Mouse (Mus musculus) fibroblast of lung, adult 2 months (primary cell): ENCODE measurements around the gene Pgghg.

Experiments
- DNase-seq: peaks from one replicate; pipeline ENCODE4 v3.0.0-alpha.2; 2011; ENCODE audit warnings: low read depth

Pgghg gene

GRCm38 (mm10) chr7:140923070-140923775 is 18.0 kb upstream of the Pgghg start:
- no peak for DNase-seq

- DNase-seq = no peak
Measured at GRCm38 (mm10) chr7:140927181-140927580, 14.0 kb upstream of the Pgghg start.

DNA sequence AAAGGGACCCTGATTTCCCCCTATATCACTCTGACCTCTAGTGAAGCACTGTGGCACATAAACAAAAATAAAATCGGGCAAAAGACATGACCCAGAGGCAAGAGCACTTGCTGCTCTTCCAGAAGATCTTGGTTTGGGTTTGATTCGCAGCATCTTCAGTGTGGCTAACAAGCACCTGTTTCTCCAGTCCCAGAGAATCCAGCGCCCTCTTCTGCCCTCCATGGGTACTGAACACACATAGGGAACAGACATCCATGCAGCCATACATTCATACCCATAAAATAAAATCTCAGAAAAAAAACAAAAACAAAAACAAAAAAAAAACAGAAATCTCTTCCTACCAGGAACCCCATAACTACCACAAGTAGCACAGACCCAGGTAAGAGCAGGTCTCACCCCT is 2.8 kb upstream of the Pgghg start:
- no peak for DNase-seq

- DNase-seq = no peak
Measured at GRCm38 (mm10) chr7:140938896-140939295, 2.3 kb upstream of the Pgghg start.

DNA sequence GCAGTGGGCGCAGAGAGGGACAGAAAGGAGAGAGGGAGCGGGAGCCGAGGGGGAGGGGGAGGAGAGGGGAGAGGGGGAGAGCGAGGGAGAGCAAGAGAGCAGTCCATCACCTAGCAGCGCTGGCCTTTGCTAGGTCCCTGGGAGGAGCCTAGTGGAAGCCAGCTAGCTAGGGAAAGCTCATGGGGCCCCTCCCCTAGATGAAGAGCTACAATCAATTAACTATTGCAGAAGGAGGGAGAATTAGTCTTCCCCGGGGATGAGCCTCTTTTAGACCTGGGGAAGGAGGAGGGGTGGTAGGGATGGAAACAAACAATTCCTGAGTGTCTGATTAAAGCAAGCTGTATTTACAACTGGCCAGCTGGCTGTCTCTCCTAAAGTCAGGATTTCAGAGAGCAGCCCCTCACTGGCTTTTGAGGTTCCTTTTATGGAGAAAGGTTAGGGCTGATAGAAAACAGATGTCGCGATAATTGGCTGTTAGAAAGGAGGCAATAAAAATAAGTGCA is 1.5 kb upstream of the Pgghg start:
- no peak for DNase-seq

DNA sequence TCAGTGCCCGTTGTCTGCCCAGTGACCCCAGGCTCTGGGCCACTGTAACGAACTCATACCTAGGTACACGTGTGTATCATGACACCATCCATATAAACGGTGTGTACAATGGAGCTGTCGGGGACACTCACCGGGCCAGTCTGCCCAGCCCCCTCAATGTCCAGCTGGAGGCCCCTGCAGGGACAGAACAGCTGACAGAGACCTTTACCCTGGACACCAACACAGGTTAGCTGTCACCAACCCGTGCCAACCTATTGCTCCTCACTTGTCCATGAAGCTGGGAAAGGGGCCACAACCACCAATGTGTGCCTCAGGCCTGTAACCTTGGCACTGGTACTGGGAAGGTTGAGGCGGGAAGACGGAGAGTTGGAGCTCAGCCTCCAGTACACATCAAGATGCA is 1.1 kb downstream of the Pgghg start:
- no peak for DNase-seq

- no peak for DNase-seq
Measured at GRCm38 (mm10) chr7:140942811-140943210, 1.6 kb downstream of the Pgghg start.

DNA sequence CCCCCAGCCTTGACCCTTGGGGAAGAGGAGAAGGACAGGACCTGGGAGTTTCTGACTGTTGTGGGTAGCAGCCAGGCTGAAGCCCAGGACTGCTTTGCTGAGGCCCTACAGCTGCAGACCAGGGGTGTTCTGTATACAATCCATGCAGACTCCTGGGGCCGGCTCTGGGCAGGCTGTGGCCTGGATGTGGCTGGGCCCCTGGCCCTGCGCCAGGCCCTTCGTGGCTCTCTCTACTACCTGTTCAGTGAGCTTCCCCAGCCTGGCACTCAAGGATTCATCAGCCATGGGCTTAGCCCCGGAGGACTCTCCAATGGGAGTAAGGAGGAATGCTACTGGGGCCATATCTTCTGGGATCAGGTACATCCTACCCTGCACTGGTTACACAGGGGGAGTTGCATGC is 2.2 kb downstream of the Pgghg start:
- no peak for DNase-seq

- no peak for DNase-seq
Measured at GRCm38 (mm10) chr7:140944236-140944635, 3.0 kb downstream of the Pgghg start.

DNA sequence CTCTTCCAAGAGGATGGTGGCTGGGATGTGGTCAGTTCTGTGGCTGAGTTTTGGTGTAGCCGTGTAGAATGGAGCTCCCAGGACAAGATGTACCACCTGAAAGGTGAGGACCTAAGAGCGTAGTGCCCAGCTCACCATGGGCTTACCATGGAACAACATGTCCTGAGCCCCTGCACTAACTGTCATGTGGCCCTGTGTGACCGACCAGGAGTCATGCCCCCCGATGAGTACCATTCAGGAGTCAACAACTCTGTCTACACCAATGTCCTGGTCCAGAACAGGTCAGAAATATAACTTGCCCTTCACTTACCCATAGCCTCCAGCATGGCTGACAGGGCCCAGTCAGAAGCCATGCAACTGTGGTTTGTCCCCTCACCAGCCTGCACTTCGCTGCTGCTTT is 4.1 kb downstream of the Pgghg start:
- no peak for DNase-seq

DNA sequence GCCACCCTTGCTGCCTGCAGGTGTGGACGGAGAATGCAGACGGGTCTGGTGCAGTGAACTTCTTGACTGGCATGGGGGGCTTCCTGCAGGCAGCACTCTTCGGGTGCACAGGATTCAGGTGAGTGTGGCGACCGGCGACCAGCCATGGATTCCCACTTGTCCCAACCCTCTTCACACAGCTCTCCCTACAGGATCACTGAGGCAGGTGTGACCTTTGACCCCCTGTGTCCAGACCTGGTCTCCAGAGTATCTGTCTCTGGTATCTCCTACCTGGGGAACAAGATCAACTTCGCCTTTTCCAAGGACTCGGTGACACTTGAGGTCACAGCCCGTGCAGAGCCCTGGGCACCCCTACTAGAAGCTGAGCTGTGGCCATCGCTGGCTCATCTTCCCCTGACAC is 5.1 kb downstream of the Pgghg start:
- no peak for DNase-seq

- DNase-seq = no peak
Measured at GRCm38 (mm10) chr7:140946980-140947379, 5.8 kb downstream of the Pgghg start.

DNA sequence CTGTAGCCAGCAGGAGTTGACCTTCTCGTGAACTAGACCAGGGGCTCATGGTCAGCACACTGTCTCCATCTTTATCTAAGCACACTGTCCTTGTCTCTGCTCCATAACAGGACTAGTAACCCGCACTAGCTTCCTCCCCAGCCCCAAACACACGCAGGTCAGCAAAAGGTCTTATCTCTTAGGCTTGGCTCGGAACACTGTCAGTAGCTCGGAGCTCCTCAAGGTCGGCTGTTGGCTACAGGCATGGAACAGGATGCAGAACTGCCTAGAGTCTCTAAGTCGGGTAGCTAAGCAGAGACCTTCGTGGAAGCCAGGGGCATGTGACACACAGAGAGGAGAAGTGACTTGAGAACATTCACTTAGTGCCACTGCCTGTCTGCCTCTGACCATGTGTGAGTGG is 7.0 kb downstream of the Pgghg start:
- DNase-seq = no peak

GRCm38 (mm10) chr7:140949255-140949654 is 8.1 kb downstream of the Pgghg start:
- DNase-seq = no peak

GRCm38 (mm10) chr7:140949824-140950530 is 8.8 kb downstream of the Pgghg start, which contains the start of gene Ifitm5:
Ifitm5 (minus strand) TSS chr7:140950291.
- no peak for DNase-seq

- no peak for DNase-seq
Measured at GRCm38 (mm10) chr7:140951051-140951450, 9.9 kb downstream of the Pgghg start.

DNA sequence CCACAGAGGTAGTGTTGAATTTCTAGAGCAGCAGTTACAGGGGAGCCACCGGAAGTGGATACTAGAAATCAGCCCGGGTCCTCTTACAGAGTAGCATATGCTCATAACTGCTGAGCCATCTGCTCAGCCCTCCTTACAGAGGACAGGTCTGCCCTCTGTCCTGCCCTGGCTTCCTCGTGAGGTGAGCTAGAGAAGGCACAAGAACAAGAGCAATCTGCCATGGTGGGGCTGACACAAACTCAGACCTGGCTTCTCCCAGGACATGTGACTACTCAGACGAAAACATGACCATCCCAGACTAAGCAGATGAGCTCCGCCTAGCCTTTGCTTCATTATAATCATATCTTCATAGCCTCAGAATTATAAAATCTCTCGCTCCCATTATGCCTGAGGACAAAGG is 10.6 kb downstream of the Pgghg start:
- no peak for DNase-seq

DNA sequence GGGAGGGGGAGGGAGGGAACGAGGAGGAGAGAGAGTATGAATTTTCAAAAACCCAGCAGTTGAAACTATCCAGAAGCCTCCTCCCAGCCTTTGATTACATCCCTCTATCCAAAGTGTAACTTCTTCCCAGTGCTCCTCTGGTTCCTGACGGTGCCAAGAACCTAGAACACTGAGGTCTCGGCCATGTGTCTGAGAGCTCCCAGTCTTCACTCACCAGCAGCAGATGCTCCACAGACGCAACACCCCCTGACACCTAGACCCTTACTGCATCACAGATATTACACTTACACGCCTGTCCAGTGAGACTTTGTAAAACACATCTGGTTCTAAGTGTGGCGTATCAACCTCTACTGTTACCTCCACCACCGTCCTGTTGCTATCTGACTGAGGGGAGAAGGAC is 11.2 kb downstream of the Pgghg start:
- DNase-seq = no peak

DNA sequence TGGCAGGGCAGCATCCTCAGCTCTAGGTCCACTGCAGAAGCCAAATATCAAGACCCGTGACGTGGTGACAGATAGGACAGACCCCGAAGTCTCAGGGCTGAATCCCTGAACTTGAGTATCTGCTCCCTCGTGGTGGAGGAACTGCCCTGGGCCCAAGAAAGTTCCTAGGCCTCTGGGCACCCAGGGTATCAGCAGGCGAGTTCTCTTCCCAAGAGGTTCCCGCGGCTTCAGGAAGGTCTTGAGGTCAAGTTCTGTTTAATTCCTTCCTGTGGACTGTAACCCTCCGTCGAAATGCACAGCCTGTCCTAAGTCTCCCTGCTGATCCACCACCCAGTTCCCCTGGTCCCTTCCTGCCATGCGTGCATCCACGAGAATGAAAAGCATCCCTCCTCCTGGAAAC is 11.9 kb downstream of the Pgghg start:
- DNase-seq = no peak

GRCm38 (mm10) chr7:140953800-140954732 is 12.9 kb downstream of the Pgghg start:
- DNase-seq = no peak

- DNase-seq = no peak
Measured at GRCm38 (mm10) chr7:140954733-140955071, 13.5 kb downstream of the Pgghg start.

DNA sequence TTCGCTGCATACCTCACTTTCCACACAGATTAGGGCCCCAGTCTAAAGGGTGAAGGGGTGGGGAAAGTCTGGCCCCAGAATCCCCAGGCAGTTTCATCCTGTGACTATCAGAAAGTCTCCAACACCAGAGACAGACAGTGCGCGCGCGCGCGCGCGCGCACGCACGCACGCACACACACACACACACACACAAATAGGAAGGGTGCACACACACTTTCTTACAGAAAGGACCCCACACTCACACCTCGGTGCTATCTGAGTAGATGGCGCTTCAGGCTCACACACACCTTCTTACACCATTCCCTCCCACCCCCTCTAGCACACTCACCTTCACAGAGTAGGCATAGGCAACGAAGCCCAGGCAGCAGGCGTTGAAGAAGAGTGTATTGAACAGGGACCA is 14.2 kb downstream of the Pgghg start:
- DNase-seq = no peak
